Mouse (Mus musculus) WW6 (cell line): ENCODE results near the gene Kdm4c.
"Not testable (repeated sequence)": the region's sequence is repeated elsewhere in the genome, so short reads cannot be mapped to it uniquely, and the experiment has no call there.

Source experiments
- DNase-seq: peaks from one replicate; pipeline ENCODE4 v3.0.0-alpha.2; 2013; ENCODE audit warnings: low read depth, low spot score

The Kdm4c gene

GRCm38 (mm10) chr4:74312858-74313257, 70.6 kb downstream of the Kdm4c start:
- no peak for DNase-seq

GRCm38 (mm10) chr4:74315388-74315787, 73.1 kb downstream of the Kdm4c start:
- no peak for DNase-seq

- no peak for DNase-seq
These were observed 77.0 kb downstream of the Kdm4c start for GRCm38 (mm10) chr4:74319313-74319712.

- DNase-seq, result no peak
These were observed 115.2 kb downstream of the Kdm4c start for GRCm38 (mm10) chr4:74357479-74357878.

- no peak for DNase-seq
These were observed 118.0 kb downstream of the Kdm4c start for GRCm38 (mm10) chr4:74360274-74360673.

- no peak for DNase-seq
These were observed 144.3 kb downstream of the Kdm4c start for GRCm38 (mm10) chr4:74386583-74386982.

GRCm38 (mm10) chr4:74393162-74393561, 150.9 kb downstream of the Kdm4c start:
- DNase-seq, result no peak

- peak; percentile 11 for DNase-seq
These were observed 154.3 kb downstream of the Kdm4c start for GRCm38 (mm10) chr4:74396562-74396961.

GRCm38 (mm10) chr4:74401617-74402313, 159.5 kb downstream of the Kdm4c start:
- not testable (repeated sequence) for DNase-seq

GRCm38 (mm10) chr4:74408731-74409130, 166.4 kb downstream of the Kdm4c start:
- no peak for DNase-seq

GRCm38 (mm10) chr4:74419794-74420193, 177.5 kb downstream of the Kdm4c start:
- DNase-seq, result no peak
